Mouse (Mus musculus) erythroblast, embryonic 14.5 days (primary cell): ENCODE measurements at regions not wholly inside any gene's neighbourhood (a gene's known extent, or its start where the extent isn't known, plus 50 kb on each side); places are given as distances from the start of the nearest gene placed in this dataset.

Experiments used
- GATA1 ChIP-seq: IDR thresholded peaks from 2 replicates; pipeline ENCODE4 v1.6.1; 2012; ENCODE audit warnings: low read length, inconsistent platforms, mixed read lengths
- TAL1 ChIP-seq: IDR thresholded peaks from 3 replicates; pipeline ENCODE4 v1.6.1; 2012; ENCODE audit warnings: low read length, inconsistent platforms, mixed read lengths

- TF ChIP-seq TAL1 (no peak), GATA1 (no peak)
These were observed 296.8 kb upstream of the Cited2 start for GRCm38 (mm10) chr10:17426197-17426596.
